Mouse (Mus musculus): ENCODE results near the gene Capzb. TPM values are rescaled to one million over a fixed set of nuclear protein-coding genes. Genes with fewer than 3 reads are reported as not detected.

Capzb gene
- total RNA-seq, 2 experiments from 2014 or later: 343 to 361 TPM

Small RNA genes lying within 50 kb of the gene (microRNA-seq; reads per million reads assigned to microRNA genes)
- gene Gm24245: not detected
- 1.1 reads per million for gene Gm25732

Other genes starting within 250 kb of the Capzb start
- gene Rnf186, start 225.8 kb upstream of the Capzb start, total RNA-seq (2021): 1 to 10 TPM in 1 of 2 experiments, not detected in 1; 1.2 TPM
- 10 to 100 TPM; 16.4 to 20.8 TPM for gene Tmco4, start 220.0 kb upstream of the Capzb start, total RNA-seq (2021)
- gene Htr6, start 117.3 kb upstream of the Capzb start, total RNA-seq (2021): under 1 TPM; 0.76 to 0.84 TPM
- gene Nbl1, start 99.9 kb upstream of the Capzb start, total RNA-seq (2021): 10 to 100 TPM; 47.4 to 49.2 TPM
- gene Minos1, start 61.8 kb upstream of the Capzb start, total RNA-seq (2021): 100 to 1,000 TPM; 352 to 357 TPM
- gene Pqlc2, start 117.8 kb downstream of the Capzb start, total RNA-seq (2021): 10 to 100 TPM in 1 of 2 experiments, 1 to 10 TPM in 1; 9.8 to 10.6 TPM
- gene Akr7a5, start 117.8 kb downstream of the Capzb start, total RNA-seq (2021): 10 to 100 TPM; 63.6 to 67.5 TPM
- 10 to 100 TPM; 71.0 to 71.8 TPM for gene Mrto4, start 159.7 kb downstream of the Capzb start, total RNA-seq (2021)
- gene Emc1, start 159.7 kb downstream of the Capzb start, total RNA-seq (2021): 10 to 100 TPM; 53.9 to 58.1 TPM
- 100 to 1,000 TPM; 114 to 124 TPM for gene Ubr4, start 159.7 kb downstream of the Capzb start, total RNA-seq (2021)

Measured in adrenal gland, postnatal 4 days (tissue).